Mouse (Mus musculus) olfactory bulb, adult 2 months (tissue): Measurements from ENCODE around the gene Phactr4.

ENCODE experiments used
- CTCF ChIP-seq: fragments of 200-500 bp; IDR thresholded peaks from 2 replicates; pipeline ENCODE4 v1.5.1; 2012; ENCODE audit warnings: low read depth, mild to moderate bottlenecking, low read length, moderate library complexity; ENCODE audit not compliant: insufficient read depth
- POLR2A ChIP-seq: fragments of 200-500 bp; IDR thresholded peaks from 2 replicates; pipeline ENCODE4 v1.6.1; 2012; ENCODE audit warnings: mild to moderate bottlenecking, low read depth, low read length, moderate library complexity; ENCODE audit not compliant: insufficient read depth

DNA sequence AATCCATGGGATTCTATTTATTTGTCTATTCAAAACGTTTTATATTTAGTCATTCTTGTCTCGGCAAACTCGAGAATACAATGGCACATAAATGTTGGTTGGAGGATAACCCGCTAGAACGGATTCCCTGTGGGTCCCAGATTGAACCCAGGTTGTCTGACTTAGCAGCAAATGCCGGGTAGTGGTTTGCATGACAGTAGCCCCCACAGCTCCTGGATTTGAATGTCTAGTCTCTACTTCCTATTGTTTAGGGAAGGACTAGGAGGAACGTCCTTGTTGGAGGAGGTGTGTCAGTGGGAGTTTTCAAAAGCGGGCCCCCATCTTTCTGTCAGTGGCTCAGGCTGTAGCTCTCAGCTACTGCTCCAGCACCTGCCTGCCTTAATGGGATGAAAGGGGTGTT is 37.9 kb upstream of the Phactr4 start:
- TF ChIP-seq CTCF (no peak), POLR2A (no peak)
